Mouse (Mus musculus) cerebellum, adult 2 months (tissue): ENCODE results near the gene Nkx2-3. TPM values are rescaled to one million over a fixed set of nuclear protein-coding genes. Genes with fewer than 3 reads are reported as not detected.
A peak's percentile ranks its signal among the peaks of the same experiment; 100 is the strongest.

ENCODE experiments used
- DNase-seq, 2 experiments: peaks; one replicate each; pipeline ENCODE4 v3.0.0; 2021
- H3K27ac ChIP-seq: fragments of 200-500 bp; 2 replicates; pipeline ENCODE4 v1.5.1; 2012; ENCODE audit warnings: low read length, control low read depth, inconsistent platforms; ENCODE audit not compliant: insufficient read depth
- H3K27me3 ChIP-seq: fragments of 200-500 bp; 2 replicates; pipeline ENCODE4 v1.6.1; 2012; ENCODE audit warnings: inconsistent platforms, mild to moderate bottlenecking, low read length, moderate library complexity; ENCODE audit not compliant: control insufficient read depth, insufficient read depth
- H3K4me1 ChIP-seq: fragments of 200-500 bp; 2 replicates; pipeline ENCODE4 v1.6.1; 2011; ENCODE audit warnings: low read length; ENCODE audit not compliant: control insufficient read depth, insufficient read depth
- H3K4me3 ChIP-seq: fragments of 200-500 bp; replicated peaks from 2 replicates; pipeline ENCODE3; 2011; ENCODE audit warnings: mild to moderate bottlenecking, low read depth, low read length, control low read depth; ENCODE audit not compliant: insufficient read depth
- CTCF ChIP-seq: fragments of 200-500 bp; IDR thresholded peaks from 2 replicates; pipeline ENCODE4 v1.5.1; 2011; ENCODE audit warnings: low read depth, mild to moderate bottlenecking, control low read depth, low read length, moderate library complexity, borderline replicate concordance; ENCODE audit not compliant: insufficient read depth
- POLR2A ChIP-seq: fragments of 200-500 bp; IDR thresholded peaks from 2 replicates; pipeline ENCODE4 v1.6.1; 2011; ENCODE audit warnings: low read length, control low read depth, borderline replicate concordance; ENCODE audit not compliant: insufficient read depth
- WGBS: fragments of 180-500 bp; shearing (Covaris S2); methylation state at CpG from one replicate; pipeline ENCODE4 v1.1.7; 2018; 5-methylcytosine and 5-hydroxymethylcytosine counted together
- polyA plus RNA-seq: library from polyadenylated mRNA; depleted of rRNA; stranded (reverse); fragments of >200 nt; gene quantifications from 2 replicates; pipeline ENCODE4 v1.2.3, GENCODE M21; 2012; rRNA removed

Nkx2-3 gene
- polyA plus RNA-seq, 1 experiment, result not detected

GRCm38 (mm10) chr19:43655735-43656492, 43.8 kb downstream of the Nkx2-3 start:
- no peak overlapping the region for H3K4me3 ChIP-seq
- no peaks in the 10 kb centered on the region for H3K27me3 ChIP-seq
- no peaks in the 10 kb centered on the region for H3K4me1 ChIP-seq
- 39% methylated on average over 11 of the region's 11 CpGs for WGBS
- H3K27ac ChIP-seq, result no peak overlapping the region
- TF ChIP-seq POLR2A (no peak), CTCF (peak; percentile 82)
- DNase-seq, result peak; percentile 46 to 53

- 84% methylated on average over 6 of the region's 6 CpGs for WGBS
- no peak overlapping the region for H3K27ac ChIP-seq
- H3K27me3 ChIP-seq, result no peaks in the 10 kb centered on the region
- H3K4me1 ChIP-seq, result no peaks in the 10 kb centered on the region
- no peak overlapping the region for H3K4me3 ChIP-seq
- no peak for TF ChIP-seq CTCF
- TF ChIP-seq POLR2A, result no peak
- no peak for DNase-seq
These were observed 47.5 kb downstream of the Nkx2-3 start for GRCm38 (mm10) chr19:43659632-43660031.

GRCm38 (mm10) chr19:43660774-43661173, 48.6 kb downstream of the Nkx2-3 start:
- no peak for DNase-seq
- Histone ChIP-seq H3K4me1 (no peaks in the 10 kb centered on the region), H3K4me3 (no peak overlapping the region), H3K27ac (no peak overlapping the region), H3K27me3 (no peaks in the 10 kb centered on the region)
- WGBS, result 89% methylated on average over 9 of the region's 9 CpGs
- no peak for TF ChIP-seq POLR2A
- TF ChIP-seq CTCF, result no peak

GRCm38 (mm10) chr19:43662176-43662967, 50.2 kb downstream of the Nkx2-3 start:
- WGBS, result 40% methylated on average over 19 of the region's 19 CpGs
- H3K4me3 ChIP-seq, result no peak overlapping the region
- TF ChIP-seq CTCF (peak; percentile 35; the same call in 1 of the 2 replicates), POLR2A (no peak)

GRCm38 (mm10) chr19:43663471-43663870, 51.3 kb downstream of the Nkx2-3 start:
- TF ChIP-seq CTCF (no peak), POLR2A (no peak)
- Histone ChIP-seq H3K27me3 (no peaks in the 10 kb centered on the region), H3K27ac (no peak overlapping the region), H3K4me1 (no peaks in the 10 kb centered on the region), H3K4me3 (no peak overlapping the region)
- DNase-seq, result no peak
- 63% methylated on average over 8 of the region's 8 CpGs for WGBS

More at GRCm38 (mm10) chr19:43662176-43662967, 50.2 kb downstream of the Nkx2-3 start:
- no peak for DNase-seq
- Histone ChIP-seq H3K27me3 (no peaks in the 10 kb centered on the region), H3K4me1 (no peaks in the 10 kb centered on the region), H3K27ac (no peak overlapping the region)

Other genes starting within 250 kb of the Nkx2-3 start
- 0.10 and 0.11 TPM in 2 replicates for gene Hpse2, start 224.0 kb upstream of the Nkx2-3 start, polyA plus RNA-seq
- gene Cnnm1, start 171.9 kb upstream of the Nkx2-3 start, polyA plus RNA-seq, result 80.2 and 86.8 TPM in 2 replicates
- gene Got1, start 87.7 kb upstream of the Nkx2-3 start, polyA plus RNA-seq, result 501 and 528 TPM in 2 replicates
- gene Slc25a28, start 62.6 kb downstream of the Nkx2-3 start, polyA plus RNA-seq, result 109 and 110 TPM in 2 replicates
- 10.8 and 11.7 TPM in 2 replicates for gene Entpd7, start 77.3 kb downstream of the Nkx2-3 start, polyA plus RNA-seq
- 9.1 and 9.3 TPM in 2 replicates for gene Cutc, start 140.7 kb downstream of the Nkx2-3 start, polyA plus RNA-seq
- gene Cox15, start 140.7 kb downstream of the Nkx2-3 start, polyA plus RNA-seq, result 19.1 and 20.2 TPM in 2 replicates
- 0.05 and 0.19 TPM in 2 replicates for gene Abcc2, start 169.9 kb downstream of the Nkx2-3 start, polyA plus RNA-seq